Mouse (Mus musculus) heart, postnatal 4 days (tissue): ENCODE data around the gene Lmo1. TPM values are rescaled to one million over a fixed set of nuclear protein-coding genes. Genes with fewer than 3 reads are reported as not detected.
"Not testable (repeated sequence)": the region's sequence is repeated elsewhere in the genome, so short reads cannot be mapped to it uniquely, and the experiment has no call there.

Experiments used
- DNase-seq: peaks from one replicate; pipeline ENCODE4 v3.0.0; 2021
- total RNA-seq, 2 experiments: library from RNA; stranded (reverse); gene quantifications; 2 replicates each; pipeline ENCODE4 v1.2.3; 2021

The Lmo1 gene
- total RNA-seq, 2 experiments from 2014 or later, result 1.4 TPM

GRCm38 (mm10) chr7:109104894-109105293, 70.1 kb downstream of the Lmo1 start:
- no peak for DNase-seq

GRCm38 (mm10) chr7:109101167-109101566, 73.8 kb downstream of the Lmo1 start:
- no peak for DNase-seq

GRCm38 (mm10) chr7:109098145-109099018, 76.6 kb downstream of the Lmo1 start:
- DNase-seq, result peak; percentile 50

- no peak for DNase-seq
Observed at GRCm38 (mm10) chr7:109097203-109097602, 77.8 kb downstream of the Lmo1 start.

- DNase-seq, result no peak
Observed at GRCm38 (mm10) chr7:109096618-109097017, 78.4 kb downstream of the Lmo1 start.

GRCm38 (mm10) chr7:109094294-109094693, 80.7 kb downstream of the Lmo1 start:
- DNase-seq, result no peak

- not testable (repeated sequence) for DNase-seq
Observed at GRCm38 (mm10) chr7:109091316-109091715, 83.7 kb downstream of the Lmo1 start.

Other genes with a start within 250 kb of the Lmo1 start
- 10 to 100 TPM; 16.4 to 17.6 TPM for gene Nlrp10, start 245.0 kb downstream of the Lmo1 start, total RNA-seq
- gene Eif3f, start 240.8 kb downstream of the Lmo1 start, total RNA-seq, result 100 to 1,000 TPM; 126 to 127 TPM
- gene Tub, start 224.9 kb downstream of the Lmo1 start, total RNA-seq, result under 1 TPM; 0.81 to 0.83 TPM
- gene Ric3, start 91.9 kb downstream of the Lmo1 start, total RNA-seq, result under 1 TPM; 0.74 to 0.77 TPM